Mouse (Mus musculus) heart, embryonic 16.5 days (tissue): ENCODE results near the gene Cops7a. TPM values are rescaled to one million over a fixed set of nuclear protein-coding genes. Genes with fewer than 3 reads are reported as not detected.

Source experiments
- ATAC-seq: fragments of 200-750 bp; cut with Nextera tagmentation; replicated peaks from 2 replicates; pipeline ENCODE4 v1.8.0; 2017; ENCODE audit warnings: moderate number of reproducible peaks; ENCODE audit not compliant: insufficient read depth, low FRiP score; ENCODE audit errors: extremely low read depth
- H3K27ac ChIP-seq: fragments of 300-500 bp; sonication (generic); 2 replicates; pipeline ENCODE4 v1.5.1; 2014; ENCODE audit warnings: mild to moderate bottlenecking, low read length, control low read depth, moderate library complexity
- H3K27me3 ChIP-seq: fragments of 300-500 bp; sonication (generic); 2 replicates; pipeline ENCODE4 v1.6.1; 2014; ENCODE audit warnings: low read length, mixed read lengths; ENCODE audit not compliant: control insufficient read depth, insufficient read depth
- H3K36me3 ChIP-seq: fragments of 300-500 bp; sonication (generic); 2 replicates; pipeline ENCODE4 v1.6.1; 2014; ENCODE audit not compliant: control insufficient read depth, insufficient read depth
- H3K4me1 ChIP-seq: fragments of 300-500 bp; sonication (generic); 2 replicates; pipeline ENCODE4 v1.6.1; 2014; ENCODE audit warnings: low read length, mixed read lengths; ENCODE audit not compliant: control insufficient read depth, insufficient read depth
- H3K4me2 ChIP-seq: fragments of 300-500 bp; sonication (generic); 2 replicates; pipeline ENCODE4 v1.6.1; 2014; ENCODE audit warnings: low read depth, mild to moderate bottlenecking, control low read depth, low read length
- H3K4me3 ChIP-seq: fragments of 300-500 bp; sonication (generic); 2 replicates; pipeline ENCODE4 v1.5.1; 2014; ENCODE audit warnings: mild to moderate bottlenecking, control low read depth, low read length
- H3K9ac ChIP-seq: fragments of 300-500 bp; sonication (generic); 2 replicates; pipeline ENCODE4 v1.6.1; 2014; ENCODE audit warnings: low read length, control low read depth
- H3K9me3 ChIP-seq: fragments of 300-500 bp; sonication (generic); replicated peaks from 2 replicates; pipeline ENCODE4 v1.6.1; 2016; ENCODE audit warnings: low read length; ENCODE audit not compliant: control insufficient read depth
- WGBS: fragments of 180-500 bp; shearing (Covaris S2); extraction: QIAGEN DNeasy Blood & Tissue Kit; methylation state at CpG from one replicate; pipeline ENCODE4 v1.1.7; 2014; 5-methylcytosine and 5-hydroxymethylcytosine counted together
- polyA plus RNA-seq: library from polyadenylated mRNA; unstranded; fragments of >200 nt; fragmentation: Nextera tagmentation; extraction: Ambion mirVana; gene quantifications from 2 replicates; pipeline ENCODE4 v1.2.1, GENCODE M21; 2015

The Cops7a gene
- polyA plus RNA-seq, 1 experiment from 2014 or later = 145 TPM

GRCm38 (mm10) chr6:124930231-124930630, 35.1 kb downstream of the Cops7a start:
- peak overlapping the region; percentile 72 for H3K9ac ChIP-seq
- peak overlapping the region; percentile 98 for H3K27ac ChIP-seq
- peaks cover 19% of the 10 kb centered on the region for H3K36me3 ChIP-seq
- peak overlapping the region; percentile 98 for H3K4me3 ChIP-seq
- H3K27me3 ChIP-seq = no peaks in the 10 kb centered on the region
- no peak for ATAC-seq
- peak overlapping the region; percentile 46 for H3K4me2 ChIP-seq
- peaks cover 26% of the 10 kb centered on the region for H3K4me1 ChIP-seq
- 45% methylated on average over 1 of the region's 1 CpGs for WGBS
- H3K9me3 ChIP-seq = no peaks in the 10 kb centered on the region

- no peaks in the 10 kb centered on the region for H3K36me3 ChIP-seq
- ATAC-seq = peak; percentile 49
- 9% methylated on average over 5 of the region's 5 CpGs for WGBS
- H3K27ac ChIP-seq = peak overlapping the region; percentile 86
- peaks cover 30% of the 10 kb centered on the region for H3K4me1 ChIP-seq
- peak overlapping the region; percentile 41 for H3K4me3 ChIP-seq
- peak overlapping the region; percentile 54 for H3K4me2 ChIP-seq
- H3K27me3 ChIP-seq = no peaks in the 10 kb centered on the region
- no peaks in the 10 kb centered on the region for H3K9me3 ChIP-seq
- peak overlapping the region; percentile 68 for H3K9ac ChIP-seq
Measured at GRCm38 (mm10) chr6:124925941-124926340, 39.4 kb downstream of the Cops7a start.

GRCm38 (mm10) chr6:124925173-124925793, 40.1 kb downstream of the Cops7a start:
- Histone ChIP-seq H3K9me3 (no peaks in the 10 kb centered on the region), H3K4me2 (peak overlapping the region; percentile 54), H3K27ac (peak overlapping the region; percentile 86), H3K9ac (peak overlapping the region; percentile 68), H3K4me3 (peak overlapping the region; percentile 41), H3K4me1 (peaks cover 35% of the 10 kb centered on the region), H3K36me3 (no peaks in the 10 kb centered on the region), H3K27me3 (no peaks in the 10 kb centered on the region)
- ATAC-seq = 0 out of 2 replicates have a peak, but pooled peaks have one; percentile 2
- 37% methylated on average over 12 of the region's 12 CpGs for WGBS

- WGBS = 64% methylated on average over 4 of the region's 4 CpGs
- H3K9ac ChIP-seq = no peak overlapping the region
- H3K4me1 ChIP-seq = peaks cover 45% of the 10 kb centered on the region
Measured at GRCm38 (mm10) chr6:124921539-124921938, 43.8 kb downstream of the Cops7a start.

GRCm38 (mm10) chr6:124920318-124921085, 44.8 kb downstream of the Cops7a start:
- Histone ChIP-seq H3K4me1 (peaks cover 45% of the 10 kb centered on the region), H3K27ac (peak overlapping the region; percentile 100), H3K4me2 (peak overlapping the region; percentile 66), H3K27me3 (no peaks in the 10 kb centered on the region), H3K9ac (peak overlapping the region; percentile 67), H3K4me3 (peak overlapping the region; percentile 47; the same call in 1 of the 2 replicates), H3K36me3 (no peaks in the 10 kb centered on the region), H3K9me3 (no peaks in the 10 kb centered on the region)
- ATAC-seq = no peak
- 30% methylated on average over 9 of the region's 9 CpGs for WGBS

More at GRCm38 (mm10) chr6:124921539-124921938, 43.8 kb downstream of the Cops7a start:
- ATAC-seq = no peak
- H3K27me3 ChIP-seq = no peaks in the 10 kb centered on the region
- H3K36me3 ChIP-seq = no peaks in the 10 kb centered on the region
- H3K4me2 ChIP-seq = no peak overlapping the region
- no peak overlapping the region for H3K4me3 ChIP-seq
- no peaks in the 10 kb centered on the region for H3K9me3 ChIP-seq
- H3K27ac ChIP-seq = peak overlapping the region; percentile 100

GRCm38 (mm10) chr6:124919695-124920317, 45.5 kb downstream of the Cops7a start, which contains the start of gene Ptms:
Ptms (minus strand) TSS chr6:124920103.
- Histone ChIP-seq H3K9ac (peak within 1 kb of the TSS; percentile 67), H3K27ac (peak within 1 kb of the TSS; percentile 100), H3K4me1 (peaks cover 45% of the 10 kb centered on the region), H3K4me3 (peak within 1 kb of the TSS; percentile 47), H3K9me3 (no peaks in the 10 kb centered on the region), H3K4me2 (peak within 1 kb of the TSS; percentile 66), H3K36me3 (peaks cover 2% of the 10 kb centered on the region; the same call in 1 of the 2 replicates), H3K27me3 (no peaks in the 10 kb centered on the region)
- WGBS = 4% methylated on average over 13 of the region's 13 CpGs
- ATAC-seq = peak; percentile 81

- Histone ChIP-seq H3K4me1 (peaks cover 46% of the 10 kb centered on the region), H3K27me3 (no peaks in the 10 kb centered on the region), H3K4me2 (peak overlapping the region; percentile 66), H3K36me3 (peaks cover 10% of the 10 kb centered on the region), H3K9me3 (no peaks in the 10 kb centered on the region), H3K9ac (peak overlapping the region; percentile 100), H3K27ac (peak overlapping the region; percentile 100), H3K4me3 (peak overlapping the region; percentile 33)
- WGBS = 24% methylated on average over 13 of the region's 14 CpGs
- ATAC-seq = no peak
Measured at GRCm38 (mm10) chr6:124918890-124919627, 46.3 kb downstream of the Cops7a start.

- Histone ChIP-seq H3K36me3 (peaks cover 16% of the 10 kb centered on the region), H3K9me3 (no peaks in the 10 kb centered on the region), H3K9ac (peak overlapping the region; percentile 100), H3K4me3 (peak overlapping the region; percentile 92), H3K27ac (peak overlapping the region; percentile 100), H3K4me2 (peak overlapping the region; percentile 66), H3K27me3 (no peaks in the 10 kb centered on the region), H3K4me1 (peaks cover 51% of the 10 kb centered on the region)
- 12% methylated on average over 7 of the region's 7 CpGs for WGBS
- no peak for ATAC-seq
Measured at GRCm38 (mm10) chr6:124918331-124918690, 47.0 kb downstream of the Cops7a start.
